Mouse (Mus musculus) CH12.LX (cell line): ENCODE results near the gene Col18a1.

Experiments used
- CTCF ChIP-seq, 2 experiments: IDR thresholded peaks in 1 of 2; conservative IDR thresholded peaks in 1 of 2; 2 replicates each; pipeline ENCODE4 v1.5.1; 2011 to 2012; ENCODE audit warnings: low read depth in 2 of 2, low read length in 2 of 2, improper control_type of control experiment in 1 of 2, inconsistent platforms in 1 of 2, mild to moderate bottlenecking in 1 of 2, moderate library complexity in 1 of 2
- E2F4 ChIP-seq: IDR thresholded peaks from 2 replicates; pipeline ENCODE4 v1.6.1; 2011; ENCODE audit warnings: low read depth, low read length, improper control_type of control experiment; ENCODE audit not compliant: insufficient replicate concordance
- GABPA ChIP-seq: IDR thresholded peaks from 2 replicates; pipeline ENCODE4 v1.6.1; 2012; ENCODE audit warnings: low read depth, low read length, improper control_type of control experiment, inconsistent platforms; ENCODE audit not compliant: insufficient replicate concordance
- MXI1 ChIP-seq: IDR thresholded peaks from 2 replicates; pipeline ENCODE4 v1.6.1; 2011; ENCODE audit warnings: mild to moderate bottlenecking, low read depth, low read length, improper control_type of control experiment
- POLR2A ChIP-seq: IDR thresholded peaks from 2 replicates; pipeline ENCODE4 v1.6.1; 2011; ENCODE audit warnings: low read depth, mild to moderate bottlenecking, improper control_type of control experiment, low read length
- POLR2AphosphoS2 ChIP-seq: IDR thresholded peaks from 2 replicates; pipeline ENCODE4 v1.6.1; 2011; ENCODE audit warnings: low read depth, low read length, improper control_type of control experiment
- UBTF ChIP-seq: IDR thresholded peaks from 2 replicates; pipeline ENCODE4 v1.6.1; 2012; ENCODE audit warnings: low read depth, mild to moderate bottlenecking, inconsistent platforms, low read length, improper control_type of control experiment, moderate library complexity
- USF1 ChIP-seq: IDR thresholded peaks from 2 replicates; pipeline ENCODE4 v1.6.1; 2014; ENCODE audit warnings: low read depth, mild to moderate bottlenecking, inconsistent platforms, low read length, improper control_type of control experiment

DNA sequence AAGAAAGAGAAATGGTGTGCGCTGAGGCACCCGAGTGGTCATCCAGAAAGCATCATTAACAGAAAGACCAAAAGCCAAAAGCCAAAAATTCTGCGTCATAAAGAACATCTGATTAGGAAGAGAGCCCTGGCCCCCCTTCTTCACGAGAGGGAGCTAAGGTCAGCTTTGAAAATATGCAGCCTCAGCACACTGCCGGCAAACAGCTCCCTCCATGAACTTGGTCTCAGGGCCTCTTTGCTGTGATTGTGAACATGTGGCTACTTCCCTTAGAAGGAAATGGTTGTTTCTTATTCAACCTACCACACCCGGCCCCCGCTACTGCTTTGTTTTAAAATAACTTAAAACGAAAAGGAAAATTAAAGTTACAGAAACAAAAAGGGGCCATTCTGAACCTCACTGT is 48.2 kb upstream of the Col18a1 start:
- TF ChIP-seq CTCF (conservative IDR thresholded peaks at IDR 0.05 in 1 of 2, IDR thresholded peaks at IDR 0.05 in 1 of 2; ENCODE audit: low read depth in 2 of 2, low read length in 2 of 2) = no peak
- TF ChIP-seq USF1 = no peak
- no peak for TF ChIP-seq E2F4
- TF ChIP-seq MXI1 = no peak
- no peak for TF ChIP-seq POLR2AphosphoS2
- TF ChIP-seq GABPA = no peak
- TF ChIP-seq UBTF = no peak
- TF ChIP-seq POLR2A = no peak
